Mouse (Mus musculus): ENCODE measurements around the gene Kcns1.

DNA sequence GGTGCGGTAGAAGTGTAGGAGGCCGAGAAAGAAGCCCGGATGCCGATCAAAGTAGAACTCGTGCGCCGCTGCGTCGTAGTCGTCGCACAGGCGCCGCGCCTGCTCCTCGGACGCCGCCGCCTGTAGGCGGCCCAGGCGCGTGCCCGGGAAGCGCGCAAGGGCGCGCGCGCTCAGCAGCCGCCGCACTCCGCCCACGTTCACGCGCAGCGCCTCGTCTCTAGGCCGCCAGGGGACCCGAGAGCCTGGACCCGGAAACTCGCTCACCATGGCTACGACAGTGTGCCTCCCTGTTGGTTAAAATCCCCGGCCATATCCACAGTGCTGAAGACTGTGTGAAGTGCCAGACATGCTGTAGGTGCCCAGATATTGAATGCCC lies 2.4 kb downstream of the Kcns1 start:
- TF ChIP-seq CTCF (IDR thresholded peaks at IDR 0.05; ENCODE audit: low read depth) (peak; percentile 16; the same call in 1 of the 2 replicates), EP300 (optimal IDR thresholded peaks at IDR 0.05) (no peak)

All from stomach, postnatal 0 days (tissue).